Mouse (Mus musculus): ENCODE measurements around the gene Tmem254c.
"Not testable (repeated sequence)": the region's sequence is repeated elsewhere in the genome, so short reads cannot be mapped to it uniquely, and the experiment has no call there.

Gene Tmem254c

DNA sequence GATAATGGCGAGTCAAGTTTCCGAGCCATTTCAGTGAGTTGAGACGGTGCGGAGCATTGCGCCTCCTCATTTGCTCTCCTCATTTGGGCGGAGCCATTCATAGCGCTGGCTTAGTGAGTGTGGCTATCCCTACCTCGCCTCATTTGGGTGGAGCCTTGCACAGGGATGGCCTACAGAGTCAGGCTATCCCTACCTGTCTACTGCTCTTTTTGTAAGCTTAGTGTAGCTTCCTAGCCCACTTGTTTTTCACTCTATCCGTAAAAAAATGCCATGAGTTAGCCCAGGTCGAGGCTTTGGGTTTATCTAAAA lies at the start of gene Tmem254c:
TSS of gene Tmem254c (minus strand) at position 31 of the 309 bp plus-strand sequence.
- not testable (repeated sequence) for DNase-seq (ENCODE audit: low spot score in 2 of 2)

DNA sequence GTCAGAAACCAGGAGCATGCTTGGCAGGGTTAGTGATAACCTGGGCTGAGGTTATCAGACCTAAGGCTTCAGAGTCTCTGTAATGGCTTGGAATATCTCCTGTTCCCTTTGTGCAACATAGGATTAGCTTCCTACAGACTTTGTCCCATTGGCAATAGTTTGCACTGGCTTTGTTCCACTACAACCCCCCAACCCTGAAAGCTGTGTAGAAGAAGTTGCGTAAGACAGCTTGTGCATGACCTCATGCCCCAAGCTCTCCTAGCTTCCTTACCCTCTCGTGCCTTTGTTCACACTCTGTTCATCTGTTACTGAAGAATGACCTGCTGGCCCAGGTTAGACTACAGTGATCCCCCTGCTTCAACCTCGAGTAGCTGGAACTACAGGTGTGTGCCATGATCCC lies 30.5 kb upstream of the Tmem254c start:
- not testable (repeated sequence) for DNase-seq (ENCODE audit: low spot score in 2 of 2)

DNA sequence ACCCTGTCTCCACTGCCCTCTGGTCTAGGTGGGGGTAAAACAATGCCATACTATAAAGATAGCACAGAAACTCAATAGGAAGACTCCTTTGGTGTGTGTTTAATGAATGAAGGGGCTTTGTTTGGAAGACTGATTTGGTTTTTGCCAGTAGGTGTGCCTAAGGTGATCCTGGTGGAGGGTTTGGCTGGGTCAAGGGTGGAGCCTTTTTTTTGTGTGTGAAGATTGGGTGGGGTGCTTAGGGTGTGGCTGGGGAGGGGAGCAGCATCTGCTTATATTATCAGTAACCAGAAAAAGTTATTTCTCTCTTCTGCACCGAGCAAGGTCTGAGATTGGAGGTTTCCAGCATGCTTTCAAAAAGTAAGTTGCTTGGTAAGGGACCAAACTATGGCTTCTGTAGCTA lies 14.8 kb upstream of the Tmem254c start, which contains the start of gene Cphx3:
TSS of gene Cphx3 (plus strand) at position 301 of the 400 bp plus-strand sequence.
- DNase-seq (ENCODE audit: low spot score in 2 of 2): not testable (repeated sequence)

DNA sequence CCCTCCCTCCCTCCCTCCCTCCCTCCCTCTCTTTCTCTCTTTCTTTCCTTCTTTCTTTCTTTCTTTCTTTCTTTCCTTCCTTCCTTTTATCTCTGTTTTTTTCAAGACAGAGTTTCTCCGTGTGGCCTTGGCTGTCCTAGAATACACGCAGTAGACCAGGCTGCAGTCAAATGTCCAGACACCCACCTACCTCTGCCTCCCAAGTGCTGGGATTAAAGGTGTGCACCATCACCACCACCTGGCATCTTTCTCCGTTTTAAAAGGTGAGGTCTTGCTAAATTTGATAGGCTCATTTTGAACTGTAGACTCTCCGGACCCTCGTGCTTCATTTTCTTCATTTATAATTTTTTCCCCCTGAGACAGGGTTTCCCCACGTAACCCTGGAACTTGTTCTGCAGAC lies 14.1 kb upstream of the Tmem254c start, which contains the start of gene Cphx2:
TSS of gene Cphx2 (plus strand) at position 301 of the 400 bp plus-strand sequence.
- DNase-seq (ENCODE audit: low spot score in 2 of 2): not testable (repeated sequence)

DNA sequence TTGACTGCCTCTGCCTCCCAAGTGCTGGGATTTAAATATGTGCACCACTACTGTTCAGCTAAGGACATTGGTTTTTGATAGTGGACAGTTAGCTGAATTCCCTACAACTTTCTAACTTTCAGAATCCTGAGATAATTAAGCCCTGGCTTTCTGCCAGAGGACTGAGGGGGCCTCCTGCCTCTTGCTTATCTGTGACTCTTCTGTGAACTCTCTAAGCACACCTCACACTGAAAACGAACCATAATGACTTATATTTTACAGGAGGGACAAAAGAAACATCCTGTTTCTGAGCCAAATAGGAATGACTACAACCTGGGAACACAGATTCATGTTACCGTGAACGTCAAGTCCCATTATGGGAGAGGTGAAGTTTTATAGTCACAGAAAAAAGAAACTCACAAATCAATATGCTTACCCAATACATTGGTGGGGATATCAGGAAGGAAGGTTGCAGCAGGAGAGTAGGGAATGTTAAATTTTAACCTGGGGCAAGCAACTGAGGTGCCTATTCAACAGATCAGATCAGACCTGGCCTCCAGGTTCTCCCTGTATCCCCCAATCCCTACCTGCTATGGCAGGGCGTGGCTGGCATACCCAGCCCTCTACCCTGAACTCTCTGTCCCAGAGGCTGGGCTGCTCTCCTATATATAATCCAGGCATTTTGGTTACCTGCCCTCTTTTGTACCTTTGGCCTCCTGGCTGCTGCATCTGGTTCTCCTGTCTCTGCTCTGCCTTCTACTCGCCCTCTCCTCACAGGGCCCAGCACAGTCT lies 9.7 kb upstream of the Tmem254c start:
- not testable (repeated sequence) for DNase-seq (ENCODE audit: low spot score in 2 of 2)

DNA sequence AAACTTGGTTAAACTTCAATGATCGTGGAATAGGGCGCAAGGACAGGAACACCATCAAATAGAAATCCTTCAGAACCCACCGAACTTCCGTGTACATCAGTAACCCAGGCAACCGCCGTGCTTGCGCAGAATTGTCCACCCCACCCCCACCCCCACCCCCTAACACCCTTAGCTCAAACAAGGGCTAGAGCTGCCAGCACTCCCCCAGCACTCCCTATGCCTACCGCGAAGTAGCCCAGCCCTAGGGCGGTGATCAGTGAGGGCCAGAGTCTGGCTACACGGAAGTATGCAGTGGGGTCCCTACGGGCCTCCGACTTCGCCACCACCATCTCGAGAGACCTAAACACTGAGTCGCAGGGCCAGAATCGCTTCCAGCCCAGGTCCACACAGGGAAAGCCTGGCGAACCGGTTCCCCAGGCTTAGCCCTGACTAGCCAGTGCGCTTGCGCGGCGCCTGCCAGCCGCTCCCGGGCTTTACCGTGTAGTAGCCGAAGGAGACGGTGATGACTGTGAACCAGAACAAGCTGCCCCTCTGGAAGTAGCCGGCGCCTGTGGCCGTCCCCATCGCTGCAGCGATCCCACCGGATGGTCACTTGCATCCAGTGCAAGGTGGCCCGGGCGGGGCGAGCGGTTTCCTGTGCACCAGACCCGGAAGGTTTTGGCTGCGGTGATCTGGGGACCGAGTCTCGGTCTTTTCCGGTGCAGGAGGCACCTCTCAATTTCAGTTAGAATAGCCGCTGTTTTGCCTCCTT lies 406 bp downstream of the Tmem254c start:
- not testable (repeated sequence) for DNase-seq (ENCODE audit: low spot score in 2 of 2)

DNA sequence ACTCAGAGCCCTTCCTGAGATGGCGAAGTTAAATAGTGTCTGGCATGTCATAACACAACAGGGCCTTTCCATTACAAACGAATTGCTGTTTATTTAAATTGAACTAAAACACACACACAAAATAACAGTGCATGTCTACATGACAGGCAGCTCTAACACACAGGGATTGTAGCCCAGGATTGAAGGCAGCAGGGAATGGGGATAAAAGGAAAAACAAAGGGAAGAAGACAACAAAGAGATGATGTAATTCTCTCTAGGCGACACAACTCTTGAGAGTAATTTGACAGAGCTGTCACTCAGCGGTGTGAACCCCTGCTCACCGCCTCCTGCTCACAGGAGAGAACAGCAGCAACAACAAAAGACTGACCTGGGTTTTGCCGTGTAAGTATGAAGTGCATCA lies 7.8 kb downstream of the Tmem254c start:
- DNase-seq (ENCODE audit: low spot score in 2 of 2): not testable (repeated sequence)

DNA sequence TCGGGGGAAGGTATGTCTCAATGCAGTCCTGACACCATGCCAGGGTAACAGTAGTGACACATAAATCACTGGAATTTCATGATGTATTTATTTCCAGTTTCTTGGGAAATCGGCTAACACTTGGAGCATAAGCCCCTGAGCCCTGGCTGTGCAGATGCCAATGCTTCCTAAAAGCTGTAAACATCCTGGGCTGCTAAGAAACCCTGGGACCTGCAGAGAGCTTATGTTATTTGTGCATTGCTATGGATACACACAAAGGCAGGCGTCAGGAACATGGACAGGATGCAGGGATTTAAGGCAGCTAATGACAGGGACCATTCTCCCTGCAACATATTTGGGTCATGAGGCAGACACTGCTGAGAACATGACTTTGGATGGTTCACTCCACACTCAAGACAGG lies 9.0 kb downstream of the Tmem254c start:
- DNase-seq (ENCODE audit: low spot score in 2 of 2): not testable (repeated sequence)

DNA sequence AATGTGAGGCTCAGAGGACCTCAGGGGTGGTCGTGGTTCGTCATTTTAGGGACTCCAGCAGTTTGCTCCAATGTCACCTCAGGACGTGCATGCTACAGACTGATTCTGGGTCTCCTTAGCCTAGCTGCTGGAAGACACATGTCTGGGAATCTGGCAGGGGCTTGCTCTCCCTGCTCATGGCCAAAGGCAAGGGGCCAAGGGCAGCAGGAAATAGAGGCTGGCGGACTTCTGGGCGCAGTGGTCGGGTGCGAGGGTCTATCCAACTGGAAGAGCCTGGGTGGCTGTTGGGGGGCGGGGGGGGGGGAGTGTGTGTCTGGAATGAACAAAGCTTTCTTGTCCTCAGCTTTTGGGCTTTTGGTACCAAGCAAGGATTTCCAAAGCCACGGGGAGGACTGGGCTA lies 18.4 kb downstream of the Tmem254c start:
- DNase-seq (ENCODE audit: low spot score in 2 of 2): not testable (repeated sequence)

DNA sequence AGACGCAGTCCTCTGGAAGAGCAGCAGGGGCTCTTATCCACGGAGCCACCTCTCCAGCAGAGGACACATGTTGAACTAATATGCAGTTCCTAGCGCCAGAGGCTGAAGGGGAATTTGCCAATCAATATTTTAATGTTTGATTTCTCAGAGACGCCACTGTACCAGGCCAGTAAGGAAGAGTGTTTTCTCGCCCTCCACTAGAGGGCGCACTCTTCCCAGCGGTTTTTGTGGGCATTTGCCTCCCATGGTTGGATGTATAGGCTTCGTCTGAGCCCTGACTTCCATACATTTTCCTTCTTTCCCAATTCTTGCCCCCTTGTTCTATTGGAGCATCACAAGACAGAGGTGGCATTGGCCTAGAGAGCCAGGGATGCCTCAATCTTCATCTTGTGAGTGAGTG lies 20.1 kb downstream of the Tmem254c start:
- not testable (repeated sequence) for DNase-seq (ENCODE audit: low spot score in 2 of 2)

DNA sequence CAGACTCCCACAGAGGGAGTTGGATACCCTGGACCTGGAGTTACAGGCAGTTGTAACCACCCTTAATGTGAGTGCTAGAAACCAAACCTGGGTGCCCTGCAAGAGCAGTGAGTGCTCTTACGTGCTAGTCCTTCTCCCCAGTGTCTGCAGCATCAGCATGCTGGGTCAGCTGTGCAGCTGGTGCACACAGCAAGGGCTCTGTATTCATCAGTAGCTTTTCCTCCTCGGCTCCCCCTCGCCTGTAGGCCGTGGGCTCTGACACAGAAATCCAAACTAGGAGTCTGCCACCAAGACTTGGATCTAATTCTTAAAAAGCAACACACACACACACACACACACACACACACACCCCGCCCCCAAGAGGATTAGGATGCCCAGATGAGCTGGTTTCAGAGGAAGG lies 22.1 kb downstream of the Tmem254c start:
- not testable (repeated sequence) for DNase-seq (ENCODE audit: low spot score in 2 of 2)

DNA sequence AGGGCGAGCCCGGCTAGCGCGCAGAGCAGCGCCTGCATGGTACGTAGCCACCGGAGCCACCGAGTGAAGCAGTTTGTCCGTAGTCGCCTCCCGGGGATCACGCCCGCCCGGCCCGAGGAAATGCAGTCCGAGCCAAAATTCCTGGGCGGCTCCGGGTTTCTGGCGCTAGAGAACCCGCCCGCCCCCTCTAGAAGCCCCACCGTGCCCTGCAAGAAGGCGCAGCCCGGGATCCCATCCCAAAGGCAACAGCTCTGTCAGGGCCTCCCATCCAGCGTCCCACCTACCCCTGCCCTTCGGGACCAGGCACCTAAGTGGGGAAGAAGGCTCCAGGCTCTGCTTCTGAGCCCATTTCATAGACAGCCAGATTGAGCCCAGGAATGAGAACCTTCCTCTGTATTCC lies 24.5 kb downstream of the Tmem254c start, which contains the start of gene Gm9780:
TSS of gene Gm9780 (minus strand) at position 101 of the 400 bp plus-strand sequence.
- DNase-seq (ENCODE audit: low spot score in 2 of 2): not testable (repeated sequence)

DNA sequence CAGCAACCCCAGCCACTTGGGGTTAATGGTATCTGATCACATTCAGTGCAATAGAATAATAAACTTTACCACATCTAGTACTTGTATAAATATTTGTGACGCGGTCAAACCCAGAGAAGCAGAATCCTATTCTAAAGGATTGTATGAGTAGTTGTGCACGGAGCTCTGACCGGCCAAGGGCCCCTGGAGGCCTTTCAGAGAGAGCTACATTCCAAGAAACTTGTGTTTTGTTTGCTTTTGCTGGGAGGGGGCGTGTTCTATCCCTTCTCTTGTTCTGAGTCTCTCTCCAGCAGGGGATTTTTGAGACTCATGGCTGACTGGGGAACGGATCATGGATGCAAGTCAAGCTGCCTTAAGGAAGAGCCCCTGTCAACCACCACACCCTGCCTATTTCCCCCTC lies 31.7 kb downstream of the Tmem254c start:
- not testable (repeated sequence) for DNase-seq (ENCODE audit: low spot score in 2 of 2)

DNA sequence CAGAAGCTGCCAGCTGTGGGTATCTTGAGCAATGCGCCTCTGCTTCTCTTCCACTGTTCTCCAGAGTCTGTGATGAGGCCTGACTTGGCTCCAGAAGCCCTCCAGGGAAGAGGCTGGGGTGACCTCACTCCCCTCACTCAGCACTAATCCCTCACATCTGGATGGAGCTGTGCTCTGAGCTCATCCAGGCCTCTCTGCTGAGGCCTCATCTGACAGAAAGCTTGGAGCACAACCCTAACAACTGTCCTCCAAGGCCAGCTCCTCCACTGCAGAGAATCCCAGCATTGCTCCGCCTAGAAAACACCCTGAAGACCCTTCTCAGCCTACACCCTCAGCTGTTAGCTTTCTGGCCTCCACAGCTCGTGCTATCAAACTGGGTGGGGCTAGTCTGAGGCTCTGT lies 32.8 kb downstream of the Tmem254c start:
- DNase-seq (ENCODE audit: low spot score in 2 of 2): not testable (repeated sequence)

DNA sequence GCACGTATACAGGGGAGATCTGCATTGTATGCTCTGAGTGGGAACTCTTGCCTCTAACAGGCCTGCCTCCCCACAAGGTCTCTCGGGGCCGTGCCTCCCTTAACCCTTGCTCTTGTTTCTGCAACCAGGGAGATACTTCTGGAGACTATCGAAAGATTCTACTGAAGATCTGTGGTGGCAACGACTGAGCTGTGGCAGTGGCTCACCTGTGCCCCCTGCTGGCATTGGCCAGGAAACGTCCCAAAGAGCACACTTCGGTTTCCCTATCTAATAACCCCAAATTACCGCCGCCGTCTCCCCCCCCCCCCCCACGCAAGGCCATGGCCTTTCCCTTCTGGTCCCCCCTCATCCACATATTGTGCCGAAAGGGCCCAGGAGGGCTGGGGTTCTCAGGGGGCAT lies 41.5 kb downstream of the Tmem254c start:
- DNase-seq (ENCODE audit: low spot score in 2 of 2): not testable (repeated sequence)

DNA sequence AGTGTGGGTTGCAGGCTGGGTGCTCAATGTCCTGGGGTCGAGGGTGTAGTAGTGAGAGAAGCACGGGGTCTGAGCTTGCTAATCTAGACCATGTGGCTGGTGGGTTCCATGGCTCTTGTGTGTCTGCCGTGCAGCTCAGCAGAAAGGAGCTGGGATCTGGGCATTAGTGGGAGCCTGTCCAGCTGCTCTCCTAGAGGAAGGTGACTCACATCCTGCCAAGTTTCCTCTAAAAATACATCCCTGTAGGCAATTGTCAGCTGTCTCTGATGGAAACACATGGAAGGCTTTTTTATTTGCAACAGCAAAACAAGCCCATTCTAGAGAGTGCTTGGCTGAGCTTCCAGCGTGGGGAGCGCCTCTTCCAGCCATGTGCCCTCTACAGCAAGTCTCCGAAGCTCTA lies 44.3 kb downstream of the Tmem254c start:
- not testable (repeated sequence) for DNase-seq (ENCODE audit: low spot score in 2 of 2)

DNA sequence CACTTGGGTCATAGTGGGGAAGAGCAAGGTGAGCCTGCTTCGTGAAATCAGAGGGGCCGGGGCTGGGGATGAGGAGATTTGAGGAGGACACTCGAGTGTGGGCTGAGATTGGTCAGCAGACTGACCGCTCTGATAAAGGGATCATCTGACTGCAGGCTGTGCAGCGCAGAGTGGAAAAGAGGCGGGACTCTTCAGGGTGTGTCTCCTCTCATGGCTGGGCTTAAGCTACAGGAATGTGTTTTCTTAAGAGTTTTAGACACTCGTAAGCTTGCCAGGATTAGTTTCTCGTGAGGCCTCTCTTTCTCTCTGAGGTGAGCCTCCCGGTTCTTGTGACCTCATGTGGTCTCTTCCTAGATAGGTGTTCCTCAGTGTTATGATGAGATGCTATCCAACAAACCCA lies 45.6 kb downstream of the Tmem254c start:
- DNase-seq (ENCODE audit: low spot score in 2 of 2): not testable (repeated sequence)

DNA sequence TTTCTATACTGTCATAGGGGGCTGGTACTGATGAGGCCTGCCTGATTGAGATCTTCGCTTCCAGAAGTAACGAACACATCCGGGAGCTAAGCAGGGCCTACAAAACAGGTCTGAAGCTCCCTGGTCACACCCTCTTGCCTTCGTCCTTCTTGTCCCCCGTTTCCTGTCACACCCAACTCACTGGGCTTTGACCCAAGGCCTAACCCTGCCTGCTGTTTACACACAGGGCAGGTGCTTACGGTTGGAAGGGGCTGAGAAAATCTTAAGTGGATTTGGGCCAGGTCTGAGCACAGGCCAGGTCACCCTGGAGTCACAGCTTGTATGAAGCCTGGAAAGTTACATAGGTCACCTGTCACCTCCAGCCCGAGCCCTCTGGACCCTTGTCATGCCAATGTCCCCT lies 50.7 kb downstream of the Tmem254c start:
- not testable (repeated sequence) for DNase-seq (ENCODE audit: low spot score in 2 of 2)
